In genomic region chr4:149722104-149723020, GRCm38 (mm10) we compare ENCODE assay signal across 29 mouse cellular contexts. TPM values are rescaled to one million over a fixed set of nuclear protein-coding genes. Genes with fewer than 3 reads are reported as not detected.
DNase-seq lines count a peak whose midpoint lies in the region; ATAC-seq and TF ChIP-seq lines count a peak whose summit lies in the region.
"Had no signal": no experiment of that assay in that cellular context is flagged by ENCODE, and none has a peak within 500 bp of the region (broad histone marks: within the 10 kb centered on the region; RNA-seq: fewer than 3 reads in every experiment).

No protein-coding gene starts in this region.

- no peaks in the 10 kb centered on the region for H3K9me3 ChIP-seq in midbrain, embryonic 10.5 days (replicated peaks)
- no peaks in the 10 kb centered on the region for H3K9me3 ChIP-seq in midbrain, postnatal 0 days (ENCODE audit: low read length)
- H3K9me3 ChIP-seq: forebrain, embryonic 10.5 days; G1E; heart, embryonic 13.5 days; kidney, embryonic 15.5 days; limb, embryonic 10.5 days; liver, embryonic 15.5 days; lung, embryonic 15.5 days had no signal

- H3K36me3 ChIP-seq in midbrain, embryonic 10.5 days, result peaks cover 99% of the 10 kb centered on the region
- peaks cover 49% of the 10 kb centered on the region for H3K36me3 ChIP-seq in midbrain, postnatal 0 days (ENCODE audit: insufficient read depth, low read length)

- no peak overlapping the region for H3K4me3 ChIP-seq in cerebellum, adult 2 months (replicated peaks; ENCODE audit: insufficient read depth, low read depth, low read length)
- no peak overlapping the region for H3K4me3 ChIP-seq in midbrain, embryonic 10.5 days
- no peak overlapping the region for H3K4me3 ChIP-seq in midbrain, postnatal 0 days (ENCODE audit: low read depth, low read length)
- H3K4me3 ChIP-seq: forebrain, embryonic 10.5 days; heart, adult 2 months; heart, embryonic 13.5 days; kidney, embryonic 15.5 days; limb, embryonic 10.5 days; liver, embryonic 15.5 days; lung, embryonic 15.5 days; megakaryocyte, embryonic 14.5 days had no signal

- no peak for TF ChIP-seq POLR2A in cerebellum, adult 2 months (IDR thresholded peaks at IDR 0.05; ENCODE audit: borderline replicate concordance, insufficient read depth, low read length)

- H3K27me3 ChIP-seq in cerebellum, adult 2 months (ENCODE audit: control insufficient read depth, insufficient read depth, low read length), result no peaks in the 10 kb centered on the region
- H3K27me3 ChIP-seq in midbrain, embryonic 10.5 days (ENCODE audit: low read depth, poor library complexity, severe bottlenecking), result no peaks in the 10 kb centered on the region
- H3K27me3 ChIP-seq in midbrain, postnatal 0 days (ENCODE audit: insufficient read depth, low read length), result no peaks in the 10 kb centered on the region
- H3K27me3 ChIP-seq: CH12.LX; heart, embryonic 13.5 days; kidney, embryonic 15.5 days; liver, embryonic 15.5 days; lung, embryonic 15.5 days; megakaryocyte, embryonic 14.5 days had no signal

- no peak for TF ChIP-seq CTCF in cerebellum, adult 2 months (IDR thresholded peaks at IDR 0.05; ENCODE audit: borderline replicate concordance, insufficient read depth, low read depth, low read length)
- TF ChIP-seq CTCF in midbrain, postnatal 0 days (IDR thresholded peaks at IDR 0.05), result no peak

- peak; percentile 54 to 62 for DNase-seq in cerebellum, adult 2 months
- no peak for DNase-seq in midbrain, embryonic 10.5 days (ENCODE audit: low spot score)
- DNase-seq in midbrain, postnatal 0 days (ENCODE audit: low spot score), result no peak
- peak; percentile 55 for DNase-seq in cerebellum, adult 8-10 months
- no peak for DNase-seq in urinary bladder, postnatal 36 days (ENCODE audit: low spot score in 2 of 2)
- DNase-seq in frontal cortex, postnatal 25 days (ENCODE audit: low spot score in 2 of 2), result no peak
- DNase-seq: adrenal gland, adult 8-10 months; gastrocnemius, postnatal 25 days; heart, adult 2 months; heart, postnatal 14 days; kidney, postnatal 4 days; liver; lung, postnatal 36 days; thymus, adult 18-20 months; thymus, postnatal 36 days had no signal

- 15% methylated on average over 24 of the region's 24 CpGs for WGBS in cerebellum, adult 2 months
- 93% methylated on average over 24 of the region's 24 CpGs for WGBS in midbrain, embryonic 10.5 days
- 81% methylated on average over 24 of the region's 24 CpGs for WGBS in midbrain, postnatal 0 days

- peaks cover 49% of the 10 kb centered on the region for H3K4me1 ChIP-seq in cerebellum, adult 2 months (ENCODE audit: control insufficient read depth, insufficient read depth, low read length)
- H3K4me1 ChIP-seq in midbrain, embryonic 10.5 days, result peaks cover 19% of the 10 kb centered on the region; the same call in 1 of the 2 replicates
- no peaks in the 10 kb centered on the region for H3K4me1 ChIP-seq in midbrain, postnatal 0 days (ENCODE audit: insufficient read depth, low read length)
- H3K4me1 ChIP-seq: kidney, embryonic 15.5 days; lung, embryonic 15.5 days had no signal

- ATAC-seq in cerebellum, adult (ENCODE audit: insufficient number of reproducible peaks, low FRiP score, low TSS enrichment), result no peak
- ATAC-seq in midbrain, postnatal 0 days (ENCODE audit: low FRiP score), result no peak
- ATAC-seq: activated CD4-positive, CD25-positive, alpha-beta regulatory T cell, adult 4 months; forebrain, embryonic 16.5 days; intestine, postnatal 0 days; midbrain, embryonic 16.5 days had no signal

- H3K4me2 ChIP-seq in midbrain, postnatal 0 days (ENCODE audit: low read depth, low read length, poor library complexity, severe bottlenecking), result no peak overlapping the region
- H3K4me2 ChIP-seq: heart, embryonic 13.5 days; kidney, embryonic 15.5 days; liver, embryonic 15.5 days; lung, embryonic 15.5 days had no signal

- 0 out of 2 replicates have a peak overlapping the region, but pooled peaks have one; percentile 5 for H3K27ac ChIP-seq in cerebellum, adult 2 months (ENCODE audit: insufficient read depth, low read length)
- 0 out of 2 replicates have a peak overlapping the region, but pooled peaks have one; percentile 4 for H3K27ac ChIP-seq in midbrain, embryonic 10.5 days (replicated peaks)
- H3K27ac ChIP-seq in midbrain, postnatal 0 days (ENCODE audit: low read depth, low read length), result no peak overlapping the region
- H3K27ac ChIP-seq: forebrain, embryonic 10.5 days; heart, adult 2 months; heart, embryonic 13.5 days; kidney, embryonic 15.5 days; limb, embryonic 10.5 days; liver, embryonic 15.5 days; lung, embryonic 15.5 days had no signal

- no peak overlapping the region for H3K9ac ChIP-seq in midbrain, postnatal 0 days (replicated peaks; ENCODE audit: low read length, poor library complexity, severe bottlenecking)
- H3K9ac ChIP-seq: heart, embryonic 13.5 days; kidney, embryonic 15.5 days; liver, embryonic 15.5 days; lung, embryonic 15.5 days had no signal

RNA-seq across cellular contexts. Expression of gene Tmem201, which starts 15.5 kb away (rescaled TPM):
- polyA plus RNA-seq in cerebellum, adult 2 months (2012; rRNA removed), result 146 and 171 TPM in 2 replicates
- 38.7 and 44.3 TPM in 2 replicates for polyA plus RNA-seq in midbrain, embryonic 10.5 days (2016; fragmentation: Nextera tagmentation; extraction: Ambion mirVana)
- total RNA-seq in midbrain, postnatal 0 days (2014; rRNA removed), result 55.2 and 67.8 TPM in 2 replicates
- polyA plus RNA-seq in midbrain, postnatal 0 days (2015; fragmentation: Nextera tagmentation; extraction: Ambion mirVana), result 44.8 and 48.5 TPM in 2 replicates

RNA-seq across cellular contexts. Expression of gene Pik3cd, which starts 20.0 kb away (rescaled TPM):
- 8.3 and 8.6 TPM in 2 replicates for polyA plus RNA-seq in cerebellum, adult 2 months (2012; rRNA removed)
- 7.9 and 11.2 TPM in 2 replicates for polyA plus RNA-seq in midbrain, embryonic 10.5 days (2016; fragmentation: Nextera tagmentation; extraction: Ambion mirVana)
- 15.9 and 18.5 TPM in 2 replicates for total RNA-seq in midbrain, postnatal 0 days (2014; rRNA removed)
- 9.7 and 10.4 TPM in 2 replicates for polyA plus RNA-seq in midbrain, postnatal 0 days (2015; fragmentation: Nextera tagmentation; extraction: Ambion mirVana)

RNA-seq across cellular contexts. Expression of gene Slc25a33, which starts 51.7 kb away (rescaled TPM):
- polyA plus RNA-seq in cerebellum, adult 2 months (2012; rRNA removed), result 73.4 and 77.0 TPM in 2 replicates
- polyA plus RNA-seq in midbrain, embryonic 10.5 days (2016; fragmentation: Nextera tagmentation; extraction: Ambion mirVana), result 16.3 and 18.0 TPM in 2 replicates
- total RNA-seq in midbrain, postnatal 0 days (2014; rRNA removed), result 16.6 and 19.8 TPM in 2 replicates
- polyA plus RNA-seq in midbrain, postnatal 0 days (2015; fragmentation: Nextera tagmentation; extraction: Ambion mirVana), result 32.7 and 34.8 TPM in 2 replicates

Comparison
In these comparisons a context has a peak if more than half of its experiments do, and no peak if none do; other contexts are left out.
1. DNase-seq: peak in cerebellum, adult 2 months (2 of 2) and cerebellum, adult 8-10 months (single experiment); none in midbrain, embryonic 10.5 days (single experiment), midbrain, postnatal 0 days (single experiment), urinary bladder, postnatal 36 days (0 of 2) and frontal cortex, postnatal 25 days (0 of 2).